Mouse (Mus musculus): ENCODE measurements around the gene Dusp5. TPM values are rescaled to one million over a fixed set of nuclear protein-coding genes. Genes with fewer than 3 reads are reported as not detected.

Dusp5 gene
- polyA plus RNA-seq, 1 experiment from 2014 or later: 4.2 TPM

GRCm38 (mm10) chr19:53501765-53502164, 27.1 kb upstream of the Dusp5 start:
- no peaks in the 10 kb centered on the region for H3K9me3 ChIP-seq (replicated peaks; ENCODE audit: control insufficient read depth, low read length)
- 83% methylated on average over 2 of the region's 2 CpGs for WGBS
- ATAC-seq (replicated peaks; ENCODE audit: insufficient number of reproducible peaks, low FRiP score, low TSS enrichment, low read depth) (no peak), DNase-seq (ENCODE audit: low spot score) (no peak)
- H3K9ac ChIP-seq (replicated peaks; ENCODE audit: low read length): no peak overlapping the region
- no peak overlapping the region for H3K4me2 ChIP-seq (ENCODE audit: low read depth, low read length)
- no peaks in the 10 kb centered on the region for H3K4me1 ChIP-seq (ENCODE audit: control insufficient read depth, insufficient read depth, low read length)
- no peaks in the 10 kb centered on the region for H3K27me3 ChIP-seq (ENCODE audit: control insufficient read depth, insufficient read depth, low read length)
- no peak overlapping the region for H3K27ac ChIP-seq (replicated peaks; ENCODE audit: low read depth, low read length)
- no peaks in the 10 kb centered on the region for H3K36me3 ChIP-seq (replicated peaks; ENCODE audit: control insufficient read depth, insufficient read depth, low read depth, low read length)
- H3K4me3 ChIP-seq (ENCODE audit: low read depth, low read length): no peak overlapping the region

DNA sequence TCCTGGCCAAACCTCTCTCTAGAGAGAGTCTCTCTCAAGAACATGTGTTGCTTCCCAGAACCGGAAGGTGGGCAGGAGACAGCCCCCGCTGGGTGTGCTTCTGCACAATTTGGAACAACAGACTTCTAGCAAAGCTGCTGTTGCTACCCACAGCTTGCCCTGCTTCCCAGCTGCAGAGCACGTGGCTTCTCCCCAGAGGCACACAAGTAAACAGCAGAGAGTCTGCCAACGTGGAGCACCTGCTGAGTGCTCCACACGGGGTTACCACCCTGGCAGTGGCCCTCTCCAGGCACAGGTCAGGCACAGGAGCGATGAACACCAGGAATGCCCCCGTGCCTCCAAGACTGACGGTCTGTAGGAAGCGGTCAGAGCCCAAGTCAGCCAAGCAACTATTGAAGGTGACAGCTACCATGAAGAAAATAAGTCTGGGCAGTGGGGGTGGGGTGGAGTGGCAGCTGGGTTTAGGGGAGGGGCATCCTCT, 26.0 kb upstream of the Dusp5 start:
- 47% methylated on average over 9 of the region's 9 CpGs for WGBS
- no peaks in the 10 kb centered on the region for H3K27me3 ChIP-seq (ENCODE audit: control insufficient read depth, insufficient read depth, low read length)
- no peak for DNase-seq (ENCODE audit: low spot score)
- no peaks in the 10 kb centered on the region for H3K36me3 ChIP-seq (replicated peaks; ENCODE audit: control insufficient read depth, insufficient read depth, low read depth, low read length)
- no peak overlapping the region for H3K4me3 ChIP-seq (ENCODE audit: low read depth, low read length)
- H3K4me1 ChIP-seq (ENCODE audit: control insufficient read depth, insufficient read depth, low read length): no peaks in the 10 kb centered on the region; the same call in 1 of the 2 replicates
- no peak overlapping the region for H3K9ac ChIP-seq (replicated peaks; ENCODE audit: low read length)
- no peaks in the 10 kb centered on the region for H3K9me3 ChIP-seq (replicated peaks; ENCODE audit: control insufficient read depth, low read length)
- no peak overlapping the region for H3K4me2 ChIP-seq (ENCODE audit: low read depth, low read length)
- no peak for ATAC-seq (replicated peaks; ENCODE audit: insufficient number of reproducible peaks, low FRiP score, low TSS enrichment, low read depth)
- no peak overlapping the region for H3K27ac ChIP-seq (replicated peaks; ENCODE audit: low read depth, low read length)

GRCm38 (mm10) chr19:53504181-53504580, 24.7 kb upstream of the Dusp5 start:
- no peak for ATAC-seq (replicated peaks; ENCODE audit: insufficient number of reproducible peaks, low FRiP score, low TSS enrichment, low read depth)
- 82% methylated on average over 7 of the region's 7 CpGs for WGBS

GRCm38 (mm10) chr19:53505728-53506127, 23.2 kb upstream of the Dusp5 start:
- 79% methylated on average over 10 of the region's 10 CpGs for WGBS
- no peak for DNase-seq (ENCODE audit: low spot score)

More at GRCm38 (mm10) chr19:53504181-53504580, 24.7 kb upstream of the Dusp5 start:
- DNase-seq (ENCODE audit: low spot score): no peak
- Histone ChIP-seq H3K27ac (replicated peaks; ENCODE audit: low read depth, low read length) (no peak overlapping the region), H3K36me3 (replicated peaks; ENCODE audit: control insufficient read depth, insufficient read depth, low read depth, low read length) (no peaks in the 10 kb centered on the region), H3K4me2 (ENCODE audit: low read depth, low read length) (no peak overlapping the region), H3K9ac (replicated peaks; ENCODE audit: low read length) (no peak overlapping the region), H3K4me3 (ENCODE audit: low read depth, low read length) (no peak overlapping the region), H3K9me3 (replicated peaks; ENCODE audit: control insufficient read depth, low read length) (no peaks in the 10 kb centered on the region), H3K27me3 (ENCODE audit: control insufficient read depth, insufficient read depth, low read length) (no peaks in the 10 kb centered on the region), H3K4me1 (ENCODE audit: control insufficient read depth, insufficient read depth, low read length) (no peaks in the 10 kb centered on the region; the same call in 1 of the 2 replicates)

DNA sequence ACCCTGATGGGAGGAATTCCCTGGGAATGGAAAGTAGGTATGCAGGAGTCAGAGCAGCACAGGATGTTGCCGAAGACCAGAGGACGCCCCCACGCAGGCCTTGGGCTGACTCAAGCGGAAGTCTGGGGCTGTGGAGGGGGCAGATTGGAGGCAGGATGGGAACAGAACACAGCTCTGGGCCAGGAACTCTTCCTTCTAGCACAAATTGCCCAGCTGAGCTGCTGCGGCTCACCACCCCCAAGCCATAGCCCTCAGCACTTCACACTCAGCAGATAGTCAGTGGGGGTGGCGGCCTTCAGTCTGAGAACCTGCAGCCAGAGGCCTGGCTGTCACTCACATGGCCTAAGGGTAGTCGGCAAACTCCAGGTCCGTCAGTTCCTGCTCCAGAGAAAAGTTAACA, 21.4 kb upstream of the Dusp5 start:
- Histone ChIP-seq H3K27ac (replicated peaks; ENCODE audit: low read depth, low read length) (no peak overlapping the region), H3K4me3 (ENCODE audit: low read depth, low read length) (no peak overlapping the region), H3K9ac (replicated peaks; ENCODE audit: low read length) (no peak overlapping the region), H3K27me3 (ENCODE audit: control insufficient read depth, insufficient read depth, low read length) (no peaks in the 10 kb centered on the region), H3K4me2 (ENCODE audit: low read depth, low read length) (no peak overlapping the region), H3K4me1 (ENCODE audit: control insufficient read depth, insufficient read depth, low read length) (no peaks in the 10 kb centered on the region; the same call in 1 of the 2 replicates), H3K36me3 (replicated peaks; ENCODE audit: control insufficient read depth, insufficient read depth, low read depth, low read length) (no peaks in the 10 kb centered on the region), H3K9me3 (replicated peaks; ENCODE audit: control insufficient read depth, low read length) (no peaks in the 10 kb centered on the region)
- WGBS: 50% methylated on average over 8 of the region's 8 CpGs
- ATAC-seq (replicated peaks; ENCODE audit: insufficient number of reproducible peaks, low FRiP score, low TSS enrichment, low read depth) (no peak), DNase-seq (ENCODE audit: low spot score) (no peak)

More at GRCm38 (mm10) chr19:53505728-53506127, 23.2 kb upstream of the Dusp5 start:
- H3K27me3 ChIP-seq (ENCODE audit: control insufficient read depth, insufficient read depth, low read length): no peaks in the 10 kb centered on the region
- ATAC-seq (replicated peaks; ENCODE audit: insufficient number of reproducible peaks, low FRiP score, low TSS enrichment, low read depth): no peak
- H3K27ac ChIP-seq (replicated peaks; ENCODE audit: low read depth, low read length): no peak overlapping the region
- H3K36me3 ChIP-seq (replicated peaks; ENCODE audit: control insufficient read depth, insufficient read depth, low read depth, low read length): no peaks in the 10 kb centered on the region
- H3K4me3 ChIP-seq (ENCODE audit: low read depth, low read length): no peak overlapping the region
- H3K9me3 ChIP-seq (replicated peaks; ENCODE audit: control insufficient read depth, low read length): no peaks in the 10 kb centered on the region
- H3K4me1 ChIP-seq (ENCODE audit: control insufficient read depth, insufficient read depth, low read length): no peaks in the 10 kb centered on the region; the same call in 1 of the 2 replicates
- no peak overlapping the region for H3K4me2 ChIP-seq (ENCODE audit: low read depth, low read length)
- no peak overlapping the region for H3K9ac ChIP-seq (replicated peaks; ENCODE audit: low read length)

GRCm38 (mm10) chr19:53511244-53511934, 17.5 kb upstream of the Dusp5 start:
- Histone ChIP-seq H3K4me2 (ENCODE audit: low read depth, low read length) (no peak overlapping the region), H3K9ac (replicated peaks; ENCODE audit: low read length) (no peak overlapping the region), H3K27me3 (ENCODE audit: control insufficient read depth, insufficient read depth, low read length) (no peaks in the 10 kb centered on the region), H3K4me1 (ENCODE audit: control insufficient read depth, insufficient read depth, low read length) (no peaks in the 10 kb centered on the region; the same call in 1 of the 2 replicates), H3K9me3 (replicated peaks; ENCODE audit: control insufficient read depth, low read length) (no peaks in the 10 kb centered on the region), H3K27ac (replicated peaks; ENCODE audit: low read depth, low read length) (no peak overlapping the region), H3K36me3 (replicated peaks; ENCODE audit: control insufficient read depth, insufficient read depth, low read depth, low read length) (no peaks in the 10 kb centered on the region), H3K4me3 (ENCODE audit: low read depth, low read length) (no peak overlapping the region)
- ATAC-seq (replicated peaks; ENCODE audit: insufficient number of reproducible peaks, low FRiP score, low TSS enrichment, low read depth): no peak
- no peak for DNase-seq (ENCODE audit: low spot score)
- WGBS: 72% methylated on average over 13 of the region's 13 CpGs

- Histone ChIP-seq H3K4me2 (ENCODE audit: low read depth, low read length) (no peak overlapping the region), H3K9ac (replicated peaks; ENCODE audit: low read length) (no peak overlapping the region), H3K36me3 (replicated peaks; ENCODE audit: control insufficient read depth, insufficient read depth, low read depth, low read length) (no peaks in the 10 kb centered on the region), H3K27me3 (ENCODE audit: control insufficient read depth, insufficient read depth, low read length) (no peaks in the 10 kb centered on the region), H3K4me3 (ENCODE audit: low read depth, low read length) (no peak overlapping the region), H3K9me3 (replicated peaks; ENCODE audit: control insufficient read depth, low read length) (no peaks in the 10 kb centered on the region), H3K27ac (replicated peaks; ENCODE audit: low read depth, low read length) (no peak overlapping the region), H3K4me1 (ENCODE audit: control insufficient read depth, insufficient read depth, low read length) (no peaks in the 10 kb centered on the region)
- DNase-seq (ENCODE audit: low spot score) (no peak), ATAC-seq (replicated peaks; ENCODE audit: insufficient number of reproducible peaks, low FRiP score, low TSS enrichment, low read depth) (no peak)
- WGBS: 36% methylated on average over 18 of the region's 18 CpGs
Measured at GRCm38 (mm10) chr19:53517370-53518096, 11.4 kb upstream of the Dusp5 start.

GRCm38 (mm10) chr19:53519549-53519948, 9.4 kb upstream of the Dusp5 start:
- no peak overlapping the region for H3K4me3 ChIP-seq (ENCODE audit: low read depth, low read length)
- no peaks in the 10 kb centered on the region for H3K9me3 ChIP-seq (replicated peaks; ENCODE audit: control insufficient read depth, low read length)
- H3K27ac ChIP-seq (replicated peaks; ENCODE audit: low read depth, low read length): no peak overlapping the region
- H3K27me3 ChIP-seq (ENCODE audit: control insufficient read depth, insufficient read depth, low read length): no peaks in the 10 kb centered on the region
- H3K4me1 ChIP-seq (ENCODE audit: control insufficient read depth, insufficient read depth, low read length): no peaks in the 10 kb centered on the region
- no peak overlapping the region for H3K9ac ChIP-seq (replicated peaks; ENCODE audit: low read length)
- ATAC-seq (replicated peaks; ENCODE audit: insufficient number of reproducible peaks, low FRiP score, low TSS enrichment, low read depth) (no peak), DNase-seq (ENCODE audit: low spot score) (no peak)
- 95% methylated on average over 8 of the region's 8 CpGs for WGBS
- no peaks in the 10 kb centered on the region for H3K36me3 ChIP-seq (replicated peaks; ENCODE audit: control insufficient read depth, insufficient read depth, low read depth, low read length)
- no peak overlapping the region for H3K4me2 ChIP-seq (ENCODE audit: low read depth, low read length)

Data from embryonic facial prominence, embryonic 11.5 days (tissue).